20 mouse cellular contexts compared by ENCODE assay signal in the genomic region with DNA sequence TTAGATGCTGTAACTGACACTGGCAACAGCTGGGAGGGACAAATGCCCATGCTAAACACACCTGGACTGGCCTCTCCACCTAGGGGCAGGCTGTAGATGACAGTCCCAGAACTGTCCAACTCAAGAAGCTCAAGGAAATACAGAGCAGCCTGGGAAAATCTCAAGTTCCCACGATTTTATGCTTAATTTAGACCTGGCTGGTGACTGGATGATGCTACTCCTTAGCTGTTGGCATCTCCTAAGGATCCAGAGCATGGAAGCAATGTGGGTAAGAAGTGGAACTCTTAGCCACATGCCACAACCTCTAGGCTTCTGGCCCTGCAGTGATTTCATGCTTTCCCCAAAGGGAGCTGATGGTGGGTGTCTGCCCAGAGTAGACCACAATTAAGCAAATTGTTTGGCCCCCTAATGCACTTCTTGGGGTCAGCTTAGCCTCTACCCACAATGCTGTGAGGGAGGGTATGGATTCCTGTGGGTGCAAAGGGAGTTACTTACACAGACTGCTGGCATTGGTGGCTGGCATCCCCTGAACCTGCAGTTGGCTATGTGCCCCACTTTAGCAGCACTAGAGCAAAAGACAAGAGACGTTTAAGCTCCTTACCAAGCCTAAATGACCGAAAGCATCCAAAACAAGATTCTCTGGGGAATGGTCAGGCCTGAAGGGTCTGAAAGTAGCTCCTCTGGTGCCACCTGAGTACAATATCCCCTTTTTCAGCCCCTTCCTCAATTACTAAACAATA. TPM values are rescaled to one million over a fixed set of nuclear protein-coding genes. Genes with fewer than 3 reads are reported as not detected.
A peak's percentile ranks its signal among the peaks of the same experiment; 100 is the strongest.
DNase-seq lines count a peak whose midpoint lies in the region; ATAC-seq and TF ChIP-seq lines count a peak whose summit lies in the region.
"Had no signal": no experiment of that assay in that cellular context is flagged by ENCODE, and none has a peak within 500 bp of the region (broad histone marks: within the 10 kb centered on the region; RNA-seq: fewer than 3 reads in every experiment).

No protein-coding gene starts in this region.

- H3K9me3 ChIP-seq in forebrain, embryonic 14.5 days (replicated peaks; ENCODE audit: control insufficient read depth, low read length): no peaks in the 10 kb centered on the region
- H3K9me3 ChIP-seq in forebrain, embryonic 16.5 days (ENCODE audit: control insufficient read depth, low read length): no peaks in the 10 kb centered on the region
- H3K9me3 ChIP-seq: embryonic facial prominence, embryonic 15.5 days; heart, embryonic 15.5 days; intestine, embryonic 15.5 days; limb, embryonic 12.5 days; megakaryocyte, embryonic 14.5 days had no signal

- H3K27me3 ChIP-seq in forebrain, embryonic 14.5 days (replicated peaks; ENCODE audit: control insufficient read depth, insufficient read depth, low read length): no peaks in the 10 kb centered on the region
- H3K27me3 ChIP-seq in forebrain, embryonic 16.5 days (replicated peaks; ENCODE audit: control insufficient read depth, insufficient read depth, low read length): no peaks in the 10 kb centered on the region
- H3K27me3 ChIP-seq: embryonic facial prominence, embryonic 15.5 days; heart, embryonic 15.5 days; intestine, embryonic 15.5 days; limb, embryonic 12.5 days had no signal

- 74% methylated on average over 3 of the region's 3 CpGs for WGBS in forebrain, embryonic 14.5 days
- 67% methylated on average over 3 of the region's 3 CpGs for WGBS in forebrain, embryonic 16.5 days

- no peak for ATAC-seq in forebrain, embryonic 14.5 days
- ATAC-seq in forebrain, embryonic 16.5 days: no peak
- ATAC-seq: activated CD4-positive, CD25-positive, alpha-beta regulatory T cell, adult 4 months; intestine, embryonic 15.5 days had no signal

- H3K4me2 ChIP-seq in forebrain, embryonic 14.5 days (ENCODE audit: low read length): no peak overlapping the region
- no peak overlapping the region for H3K4me2 ChIP-seq in forebrain, embryonic 16.5 days (ENCODE audit: low read length)
- H3K4me2 ChIP-seq: embryonic facial prominence, embryonic 15.5 days; heart, embryonic 15.5 days; intestine, embryonic 15.5 days; limb, embryonic 12.5 days had no signal

- DNase-seq in forebrain, embryonic 14.5 days (ENCODE audit: low spot score): peak; percentile 7
- no peak for DNase-seq in layer of hippocampus, adult 2 months (ENCODE audit: low spot score in 2 of 2)
- DNase-seq in layer of hippocampus, adult 9-10 months (ENCODE audit: low spot score): no peak
- peak; percentile 39 for DNase-seq in brain, embryonic 14.5 days (ENCODE audit: low read depth)
- DNase-seq in cerebellum, postnatal 14 days: peak; percentile 60 to 75
- no peak for DNase-seq in embryo, embryonic 10 days (ENCODE audit: low spot score)
- no peak for DNase-seq in c-Kit-positive CD71-positive TER-119-positive erythroid progenitor cells, embryonic 14.5 days (ENCODE audit: low spot score)
- DNase-seq: embryo, embryonic 11 days; heart, adult 11 months; right cerebral cortex, postnatal 4 days; thymus, postnatal 14 days had no signal

- no peak for TF ChIP-seq POLR2A in brain, embryonic 14.5 days (IDR thresholded peaks at IDR 0.05; ENCODE audit: borderline replicate concordance, extremely low read depth, insufficient read depth, insufficient read length, poor library complexity, severe bottlenecking)

- H3K27ac ChIP-seq in forebrain, embryonic 14.5 days (ENCODE audit: low read depth, low read length): no peak overlapping the region
- H3K27ac ChIP-seq in forebrain, embryonic 16.5 days (ENCODE audit: low read length): no peak overlapping the region
- peak overlapping the region; percentile 60 for H3K27ac ChIP-seq in layer of hippocampus, adult 2 months
- H3K27ac ChIP-seq: embryonic facial prominence, embryonic 15.5 days; heart, embryonic 15.5 days; intestine, embryonic 15.5 days; limb, embryonic 12.5 days; liver, embryonic 14.5 days had no signal

- H3K4me3 ChIP-seq in forebrain, embryonic 14.5 days (ENCODE audit: low read depth, low read length): no peak overlapping the region
- H3K4me3 ChIP-seq in forebrain, embryonic 16.5 days (replicated peaks; ENCODE audit: low read length): no peak overlapping the region
- H3K4me3 ChIP-seq in layer of hippocampus, adult 2 months: no peak overlapping the region
- H3K4me3 ChIP-seq: embryonic facial prominence, embryonic 15.5 days; heart, embryonic 15.5 days; intestine, embryonic 15.5 days; limb, embryonic 12.5 days; megakaryocyte, embryonic 14.5 days had no signal

- H3K36me3 ChIP-seq in forebrain, embryonic 14.5 days (ENCODE audit: control insufficient read depth, insufficient read depth, low read length): no peaks in the 10 kb centered on the region
- no peaks in the 10 kb centered on the region for H3K36me3 ChIP-seq in forebrain, embryonic 16.5 days (ENCODE audit: control insufficient read depth, insufficient read depth)
- H3K36me3 ChIP-seq: embryonic facial prominence, embryonic 15.5 days; heart, embryonic 15.5 days; intestine, embryonic 15.5 days had no signal

- TF ChIP-seq CTCF in layer of hippocampus, adult 2 months (conservative IDR thresholded peaks at IDR 0.05): peak; percentile 37
- TF ChIP-seq CTCF in brain, embryonic 14.5 days (IDR thresholded peaks at IDR 0.05; ENCODE audit: borderline replicate concordance, extremely low read depth, insufficient read depth, insufficient read length): no peak

- H3K9ac ChIP-seq in forebrain, embryonic 14.5 days (ENCODE audit: low read length): no peak overlapping the region
- no peak overlapping the region for H3K9ac ChIP-seq in forebrain, embryonic 16.5 days (replicated peaks; ENCODE audit: low read depth, low read length)
- H3K9ac ChIP-seq: embryonic facial prominence, embryonic 15.5 days; heart, embryonic 15.5 days; intestine, embryonic 15.5 days; limb, embryonic 12.5 days; liver, embryonic 14.5 days had no signal

- H3K4me1 ChIP-seq in forebrain, embryonic 14.5 days (ENCODE audit: control insufficient read depth, insufficient read depth, low read length): no peaks in the 10 kb centered on the region
- peaks cover 12% of the 10 kb centered on the region for H3K4me1 ChIP-seq in forebrain, embryonic 16.5 days (replicated peaks; ENCODE audit: control insufficient read depth, insufficient read depth, low read length)
- H3K4me1 ChIP-seq: heart, embryonic 15.5 days; megakaryocyte, embryonic 14.5 days had no signal

RNA-seq across cellular contexts. Expression of gene Epn2, which starts 26.3 kb away (rescaled TPM):
- 54.3 and 72.2 TPM in 2 replicates for polyA plus RNA-seq in forebrain, embryonic 14.5 days (2014; fragmentation: Nextera tagmentation; extraction: Ambion mirVana)
- 74.6 and 92.8 TPM in 2 replicates for polyA plus RNA-seq in forebrain, embryonic 16.5 days (2015; fragmentation: Nextera tagmentation; extraction: Ambion mirVana)
- 100 to 1,000 TPM; 162 to 170 TPM for total RNA-seq in layer of hippocampus, adult 2 months (2021)
- 66.2 and 69.1 TPM in 2 replicates for polyA plus RNA-seq in brain, embryonic 14.5 days (2012; rRNA removed)
- total RNA-seq: hematopoietic stem cell, adult 5-6 weeks had no signal

RNA-seq across cellular contexts. Expression of gene B9d1, which starts 48.2 kb away (rescaled TPM):
- 38.9 and 55.5 TPM in 2 replicates for polyA plus RNA-seq in forebrain, embryonic 14.5 days (2014; fragmentation: Nextera tagmentation; extraction: Ambion mirVana)
- polyA plus RNA-seq in forebrain, embryonic 16.5 days (2015; fragmentation: Nextera tagmentation; extraction: Ambion mirVana): 32.6 and 36.1 TPM in 2 replicates
- total RNA-seq in layer of hippocampus, adult 2 months (2021): 10 to 100 TPM; 47.4 to 47.9 TPM
- 42.6 and 60.3 TPM in 2 replicates for polyA plus RNA-seq in brain, embryonic 14.5 days (2012; rRNA removed)

RNA-seq across cellular contexts. Expression of gene Mapk7, which starts 59.0 kb away (rescaled TPM):
- polyA plus RNA-seq in forebrain, embryonic 14.5 days (2014; fragmentation: Nextera tagmentation; extraction: Ambion mirVana): 59.0 and 75.8 TPM in 2 replicates
- 111 and 118 TPM in 2 replicates for polyA plus RNA-seq in forebrain, embryonic 16.5 days (2015; fragmentation: Nextera tagmentation; extraction: Ambion mirVana)
- total RNA-seq in layer of hippocampus, adult 2 months (2021): 10 to 100 TPM; 26.2 to 28.5 TPM
- polyA plus RNA-seq in brain, embryonic 14.5 days (2012; rRNA removed): 108 and 140 TPM in 2 replicates

Comparison
In these comparisons a context has a peak if more than half of its experiments do, and no peak if none do; other contexts are left out.
1. DNase-seq: peak in forebrain, embryonic 14.5 days (single experiment), brain, embryonic 14.5 days (single experiment) and cerebellum, postnatal 14 days (2 of 2); none in layer of hippocampus, adult 2 months (0 of 2), layer of hippocampus, adult 9-10 months (single experiment), embryo, embryonic 10 days (single experiment) and c-Kit-positive CD71-positive TER-119-positive erythroid progenitor cells, embryonic 14.5 days (single experiment).